Mouse (Mus musculus) neutrophil, adult 59 days (primary cell): Measurements from ENCODE around the gene Opn3. TPM values are rescaled to one million over a fixed set of nuclear protein-coding genes. Genes with fewer than 3 reads are reported as not detected.

Experiments
- total RNA-seq, 2 experiments: library from RNA; stranded (reverse); gene quantifications; 1 replicate in 1 of 2; 2 replicates in 1 of 2; pipeline ENCODE4 v1.2.4; 2023

Opn3 gene
- total RNA-seq: 1 to 10 TPM; 1.2 to 2.8 TPM

GRCm38 (mm10) chr1:175692246-175692996 is at the start of gene Opn3, which contains the start of gene Chml:
TSS of gene Opn3 (minus strand) at chr1:175692776.
TSS of gene Chml (minus strand) at chr1:175692901.

GRCm38 (mm10) chr1:175698293-175698692 is 5.7 kb upstream of the Opn3 start, which contains the start of gene Wdr64:
TSS of gene Wdr64 (plus strand) at chr1:175698593.

DNA sequence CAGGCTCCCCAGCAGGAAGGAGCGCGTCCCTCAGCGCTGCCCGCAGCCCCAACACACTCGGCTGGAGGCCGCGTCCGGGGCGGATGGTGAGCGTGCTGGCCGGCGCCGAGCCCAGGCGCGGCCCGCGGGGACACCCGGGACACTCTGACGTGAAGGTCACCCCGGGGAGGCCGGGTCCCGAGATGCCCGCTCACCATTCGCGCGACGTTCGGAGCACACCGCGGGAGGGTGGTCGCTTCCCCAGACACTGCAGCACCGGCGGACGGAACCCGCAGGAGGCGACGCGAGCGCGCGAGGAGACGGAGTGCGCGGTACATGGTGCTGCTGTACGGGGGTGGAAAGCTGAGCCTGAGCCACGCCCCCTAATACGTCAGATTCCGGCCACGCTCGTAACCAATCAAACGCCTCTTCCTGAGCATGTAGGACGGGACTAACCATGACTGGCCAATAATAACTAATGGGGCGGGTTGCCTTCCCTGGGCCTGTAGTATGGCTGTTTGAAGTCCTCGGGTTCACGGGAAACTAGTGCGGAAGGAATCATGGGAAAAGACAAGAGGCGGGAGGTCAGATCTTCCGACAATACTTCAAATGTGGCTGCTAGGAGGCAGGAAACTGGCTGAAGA is 67.2 kb downstream of the Opn3 start, which contains the start of gene Fh1:
TSS of gene Fh1 (minus strand) at position 379 of the 623 bp plus-strand sequence.

GRCm38 (mm10) chr1:175619814-175620431 is 72.7 kb downstream of the Opn3 start, which contains the start of gene Kmo:
TSS of gene Kmo (plus strand) at chr1:175620381.

Other genes starting within 250 kb of the Opn3 start
- gene Rgs7, start 200.3 kb downstream of the Opn3 start, total RNA-seq: under 1 TPM; 0.64 to 0.71 TPM
- 1 to 10 TPM; 4.2 to 4.9 TPM for gene Kmo, start 72.4 kb downstream of the Opn3 start, total RNA-seq
- 10 to 100 TPM; 30.8 to 31.6 TPM for gene Fh1, start 67.1 kb downstream of the Opn3 start, total RNA-seq
- 1 to 10 TPM; 6.9 to 7.4 TPM for gene Chml, start 125 bp upstream of the Opn3 start, total RNA-seq
- not detected for gene Wdr64, start 5.8 kb upstream of the Opn3 start, total RNA-seq
- gene Exo1, start 187.8 kb upstream of the Opn3 start, total RNA-seq: 10 to 100 TPM; 15.9 to 19.7 TPM
- not detected for gene Gm38100, start 227.6 kb upstream of the Opn3 start, total RNA-seq